Mouse (Mus musculus) heart, embryonic 15.5 days (tissue): ENCODE measurements around the gene Stt3b. TPM values are rescaled to one million over a fixed set of nuclear protein-coding genes. Genes with fewer than 3 reads are reported as not detected.

Experiments used
- ATAC-seq: fragments of 200-750 bp; cut with Nextera tagmentation; replicated peaks from 2 replicates; pipeline ENCODE4 v1.8.0; 2017; ENCODE audit warnings: low read depth, moderate TSS enrichment; ENCODE audit not compliant: insufficient number of reproducible peaks, insufficient read depth, low FRiP score
- H3K27ac ChIP-seq: fragments of 300-500 bp; sonication (generic); 2 replicates; pipeline ENCODE4 v1.5.1; 2015; ENCODE audit warnings: mild to moderate bottlenecking, inconsistent platforms
- H3K27me3 ChIP-seq: fragments of 300-500 bp; sonication (generic); 2 replicates; pipeline ENCODE4 v1.6.1; 2015; ENCODE audit warnings: inconsistent platforms
- H3K36me3 ChIP-seq: fragments of 300-500 bp; sonication (generic); 2 replicates; pipeline ENCODE4 v1.6.1; 2015; ENCODE audit warnings: mild to moderate bottlenecking, inconsistent platforms
- H3K4me1 ChIP-seq: fragments of 300-500 bp; sonication (generic); replicated peaks from 2 replicates; pipeline ENCODE4 v1.6.1; 2015; ENCODE audit warnings: inconsistent platforms
- H3K4me2 ChIP-seq: fragments of 300-500 bp; sonication (generic); 2 replicates; pipeline ENCODE4 v1.6.1; 2015; ENCODE audit warnings: inconsistent platforms, mild to moderate bottlenecking, moderate library complexity
- H3K4me3 ChIP-seq: fragments of 300-500 bp; sonication (generic); 2 replicates; pipeline ENCODE4 v1.5.1; 2015; ENCODE audit warnings: mild to moderate bottlenecking, inconsistent platforms
- H3K9ac ChIP-seq: fragments of 300-500 bp; sonication (generic); 2 replicates; pipeline ENCODE4 v1.6.1; 2015; ENCODE audit warnings: mild to moderate bottlenecking, inconsistent platforms
- H3K9me3 ChIP-seq: fragments of 300-500 bp; sonication (generic); replicated peaks from 2 replicates; pipeline ENCODE4 v1.6.1; 2016; ENCODE audit warnings: inconsistent platforms
- WGBS: fragments of 180-500 bp; shearing (Covaris S2); methylation state at CpG from one replicate; pipeline ENCODE4 v1.1.7; 2015; ENCODE audit warnings: mixed read lengths; 5-methylcytosine and 5-hydroxymethylcytosine counted together
- polyA plus RNA-seq: library from polyadenylated mRNA; unstranded; fragments of >200 nt; fragmentation: Nextera tagmentation; extraction: Ambion mirVana; gene quantifications from 2 replicates; pipeline ENCODE4 v1.2.1, GENCODE M21; 2015

Gene Stt3b
- polyA plus RNA-seq, 1 experiment from 2014 or later: 64.0 TPM

DNA sequence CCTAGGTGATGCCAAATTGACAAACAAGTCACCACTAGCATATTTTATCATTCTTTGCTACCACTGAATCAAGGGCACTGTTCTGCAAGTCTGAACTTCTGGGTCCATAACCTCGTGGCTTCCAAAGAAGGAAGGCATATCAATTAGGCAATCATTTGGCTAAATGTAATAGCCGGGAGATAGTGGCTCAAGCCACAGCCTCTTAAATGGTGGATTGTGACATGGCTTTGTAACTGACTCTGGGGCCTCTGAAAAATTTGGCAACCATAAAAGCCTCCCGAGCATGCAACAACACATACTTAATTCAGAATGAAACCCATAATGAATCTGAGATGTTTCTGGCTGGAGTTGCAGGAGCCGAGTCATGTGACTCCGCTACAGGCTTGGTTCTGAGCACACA lies 6.8 kb upstream of the Stt3b start:
- no peak overlapping the region for H3K27ac ChIP-seq
- no peaks in the 10 kb centered on the region for H3K9me3 ChIP-seq
- no peak for ATAC-seq
- H3K27me3 ChIP-seq: no peaks in the 10 kb centered on the region
- no peak overlapping the region for H3K9ac ChIP-seq
- no peak overlapping the region for H3K4me2 ChIP-seq
- H3K36me3 ChIP-seq: no peaks in the 10 kb centered on the region
- H3K4me1 ChIP-seq: no peaks in the 10 kb centered on the region
- WGBS: 89% methylated on average over 5 of the region's 5 CpGs
- H3K4me3 ChIP-seq: no peak overlapping the region

GRCm38 (mm10) chr9:115314556-115314955 lies 4.3 kb upstream of the Stt3b start:
- WGBS: 11% methylated on average over 10 of the region's 10 CpGs

DNA sequence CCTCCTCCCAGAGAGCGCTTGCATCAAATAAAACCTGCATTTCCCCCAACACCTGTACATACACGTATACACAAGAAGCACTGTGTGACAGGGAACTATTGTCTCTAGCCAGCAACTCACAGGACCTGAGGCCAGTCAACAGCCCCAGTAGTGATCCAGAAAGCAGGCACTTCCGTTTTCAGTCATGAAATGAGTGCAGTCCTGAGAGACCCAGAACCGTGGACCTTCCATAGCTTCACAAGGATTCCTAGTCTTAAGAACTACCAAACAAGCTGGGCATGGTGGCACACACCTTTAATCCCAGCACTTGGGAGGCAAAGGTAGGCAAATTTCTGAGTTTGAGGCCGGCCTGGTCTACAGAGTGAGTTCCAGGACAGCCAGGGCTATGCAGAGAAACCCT lies 3.6 kb upstream of the Stt3b start:
- Histone ChIP-seq H3K4me3 (no peak overlapping the region), H3K9me3 (no peaks in the 10 kb centered on the region), H3K4me1 (0 out of 2 replicates have a peak, but pooled peaks cover 4% of the 10 kb centered on the region), H3K27me3 (no peaks in the 10 kb centered on the region), H3K27ac (no peak overlapping the region), H3K9ac (no peak overlapping the region), H3K4me2 (no peak overlapping the region), H3K36me3 (no peaks in the 10 kb centered on the region)
- ATAC-seq: no peak
- WGBS: 83% methylated on average over 5 of the region's 5 CpGs

More at GRCm38 (mm10) chr9:115314556-115314955, 4.3 kb upstream of the Stt3b start:
- Histone ChIP-seq H3K4me2 (peak overlapping the region; percentile 37), H3K4me1 (0 out of 2 replicates have a peak, but pooled peaks cover 4% of the 10 kb centered on the region), H3K27ac (no peak overlapping the region), H3K4me3 (peak overlapping the region; percentile 20), H3K27me3 (no peaks in the 10 kb centered on the region), H3K9me3 (no peaks in the 10 kb centered on the region), H3K36me3 (no peaks in the 10 kb centered on the region), H3K9ac (no peak overlapping the region)
- no peak for ATAC-seq

GRCm38 (mm10) chr9:115311223-115311520 lies 951 bp upstream of the Stt3b start:
- no peak for ATAC-seq
- 14% methylated on average over 5 of the region's 5 CpGs for WGBS
- no peaks in the 10 kb centered on the region for H3K27me3 ChIP-seq

DNA sequence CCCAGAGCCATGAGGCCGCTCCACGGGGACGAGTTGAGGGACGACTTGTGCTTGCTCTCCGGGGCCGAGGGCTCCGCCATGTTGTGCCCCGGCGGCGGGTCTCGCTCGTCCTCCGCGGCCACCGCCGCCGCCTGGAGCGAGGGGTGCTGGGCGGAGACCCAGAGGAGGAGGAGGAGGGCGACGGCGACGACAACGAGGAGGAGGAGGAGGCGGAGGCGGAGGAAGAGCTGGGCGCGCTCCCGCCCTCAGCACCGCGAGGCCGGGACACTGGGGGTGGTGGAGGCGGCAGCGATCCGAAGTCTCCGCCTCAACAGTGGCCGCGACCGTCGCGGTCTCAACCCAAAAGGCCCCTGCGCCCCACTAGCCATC lies 260 bp downstream of the Stt3b start:
- no peaks in the 10 kb centered on the region for H3K36me3 ChIP-seq
- H3K9ac ChIP-seq: peak overlapping the region; percentile 95
- H3K27ac ChIP-seq: peak overlapping the region; percentile 97
- peak; percentile 79 for ATAC-seq
- no peaks in the 10 kb centered on the region for H3K9me3 ChIP-seq
- no peaks in the 10 kb centered on the region for H3K27me3 ChIP-seq
- peak overlapping the region; percentile 72 for H3K4me3 ChIP-seq
- peak overlapping the region; percentile 60 for H3K4me2 ChIP-seq
- H3K4me1 ChIP-seq: peaks cover 26% of the 10 kb centered on the region
- WGBS: under 1% methylated on average over 23 of the region's 42 CpGs

More at GRCm38 (mm10) chr9:115311223-115311520, 951 bp upstream of the Stt3b start:
- peak overlapping the region; percentile 69 for H3K4me2 ChIP-seq
- H3K27ac ChIP-seq: peak overlapping the region; percentile 98
- no peaks in the 10 kb centered on the region for H3K36me3 ChIP-seq
- peak overlapping the region; percentile 68; the same call in 1 of the 2 replicates for H3K9ac ChIP-seq
- no peaks in the 10 kb centered on the region for H3K9me3 ChIP-seq
- peaks cover 20% of the 10 kb centered on the region for H3K4me1 ChIP-seq
- H3K4me3 ChIP-seq: peak overlapping the region; percentile 72

DNA sequence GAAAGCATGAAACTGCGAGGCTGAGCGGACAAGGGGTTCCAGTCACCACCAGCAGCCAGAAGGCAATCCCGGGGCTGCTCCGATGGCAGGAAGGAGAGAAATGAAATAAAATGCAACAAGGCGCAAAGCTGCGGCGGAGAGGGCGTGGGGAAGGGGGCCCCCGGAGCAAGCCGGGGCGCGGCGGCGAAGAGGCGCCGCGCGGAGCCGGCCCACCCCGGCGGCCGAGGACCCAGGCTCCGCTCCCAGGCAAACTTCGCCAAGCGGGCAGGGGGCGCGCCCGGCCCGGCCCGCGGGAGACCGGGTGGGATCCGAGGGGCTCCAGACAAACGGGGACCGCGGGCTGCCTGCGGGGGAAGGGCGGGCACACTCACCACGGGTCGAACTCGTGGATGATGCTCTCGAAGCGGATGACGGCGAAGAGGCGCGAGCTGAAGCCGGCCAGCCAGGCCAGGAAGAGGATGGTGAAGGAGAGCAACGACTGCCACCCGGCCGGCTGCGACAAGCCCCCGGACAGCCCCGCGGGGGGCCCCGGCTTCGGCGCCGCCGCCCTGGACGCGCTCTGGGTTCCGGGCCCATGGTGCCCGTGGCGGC lies 745 bp downstream of the Stt3b start:
- peak overlapping the region; percentile 72 for H3K4me3 ChIP-seq

GRCm38 (mm10) chr9:115308941-115309380 lies 1.3 kb downstream of the Stt3b start:
- ATAC-seq: no peak
- Histone ChIP-seq H3K36me3 (no peaks in the 10 kb centered on the region), H3K27ac (peak overlapping the region; percentile 97), H3K27me3 (no peaks in the 10 kb centered on the region), H3K9me3 (no peaks in the 10 kb centered on the region), H3K4me3 (peak overlapping the region; percentile 72), H3K4me1 (peaks cover 30% of the 10 kb centered on the region), H3K4me2 (peak overlapping the region; percentile 60), H3K9ac (peak overlapping the region; percentile 95)
- under 1% methylated on average over 18 of the region's 18 CpGs for WGBS

More for the DNA sequence above, 745 bp downstream of the Stt3b start:
- Histone ChIP-seq H3K4me1 (peaks cover 30% of the 10 kb centered on the region), H3K27me3 (no peaks in the 10 kb centered on the region), H3K4me2 (peak overlapping the region; percentile 60), H3K36me3 (no peaks in the 10 kb centered on the region), H3K9me3 (no peaks in the 10 kb centered on the region), H3K27ac (peak overlapping the region; percentile 97), H3K9ac (peak overlapping the region; percentile 95)
- no peak for ATAC-seq
- under 1% methylated on average over 53 of the region's 65 CpGs for WGBS

DNA sequence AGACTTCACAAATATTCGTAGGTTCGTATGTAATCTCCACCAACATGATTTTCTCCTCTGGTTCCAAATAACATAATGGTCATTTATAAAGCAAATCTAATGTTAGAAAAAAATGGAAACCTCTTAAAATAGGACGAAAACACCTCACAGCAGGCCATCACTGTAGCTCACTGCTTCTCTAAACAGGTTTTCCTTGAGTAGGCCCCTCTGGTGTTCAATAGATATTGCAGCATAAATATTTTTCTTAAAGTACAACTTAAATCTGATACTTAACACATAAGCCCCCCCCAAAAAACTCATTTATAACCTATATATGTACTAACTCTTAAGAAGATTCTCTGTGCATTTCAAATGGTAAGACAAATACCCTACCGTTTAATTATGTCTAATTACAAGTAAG lies 1.8 kb downstream of the Stt3b start:
- Histone ChIP-seq H3K4me3 (peak overlapping the region; percentile 72), H3K27ac (peak overlapping the region; percentile 97), H3K9me3 (no peaks in the 10 kb centered on the region), H3K9ac (peak overlapping the region; percentile 95), H3K4me1 (peaks cover 32% of the 10 kb centered on the region), H3K27me3 (no peaks in the 10 kb centered on the region), H3K4me2 (peak overlapping the region; percentile 60), H3K36me3 (no peaks in the 10 kb centered on the region)
- 9% methylated on average over 4 of the region's 4 CpGs for WGBS
- ATAC-seq: no peak

DNA sequence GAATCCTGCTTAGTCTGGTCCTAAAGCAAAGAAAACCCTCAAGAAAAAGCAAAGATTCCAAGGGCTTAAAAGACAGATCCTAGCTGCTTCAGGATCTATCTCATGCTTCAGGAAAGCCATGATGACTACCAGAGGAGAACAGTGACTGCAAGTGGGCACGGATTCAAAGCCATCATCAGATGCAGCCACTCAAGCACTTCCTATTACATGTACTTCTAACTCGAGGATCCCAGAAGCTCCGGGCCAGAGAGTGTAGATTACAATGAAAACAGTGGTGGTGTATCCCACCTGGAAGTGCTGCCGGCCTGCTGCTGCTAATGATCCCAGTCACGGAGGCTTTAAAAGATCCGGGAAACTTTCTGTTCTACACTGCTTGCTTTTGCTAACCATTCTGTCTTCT lies 4.0 kb downstream of the Stt3b start:
- Histone ChIP-seq H3K4me1 (peaks cover 44% of the 10 kb centered on the region), H3K27me3 (no peaks in the 10 kb centered on the region), H3K9ac (0 out of 2 replicates have a peak overlapping the region, but pooled peaks have one; percentile 7), H3K4me2 (peak overlapping the region; percentile 60), H3K9me3 (no peaks in the 10 kb centered on the region), H3K4me3 (peak overlapping the region; percentile 72), H3K27ac (no peak overlapping the region), H3K36me3 (no peaks in the 10 kb centered on the region)
- 9% methylated on average over 6 of the region's 6 CpGs for WGBS
- no peak for ATAC-seq

DNA sequence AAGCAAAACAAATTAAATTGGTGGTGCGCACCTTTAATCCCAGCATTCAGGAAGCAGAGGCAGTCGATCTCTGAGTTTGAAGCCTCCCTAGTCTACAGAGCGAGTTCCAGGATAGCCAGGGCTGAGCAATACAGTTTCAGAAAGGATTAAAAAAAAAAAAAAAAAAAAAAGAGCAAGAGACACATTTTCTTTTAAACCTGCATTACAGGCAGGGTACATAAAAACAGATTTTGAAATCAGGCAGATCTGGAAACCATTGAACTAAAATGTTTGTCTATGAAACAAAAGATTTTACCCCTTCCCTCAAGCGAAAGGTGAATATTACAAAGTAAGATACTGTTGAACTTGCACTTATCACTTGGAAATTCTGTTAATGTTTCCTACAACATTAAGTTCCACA lies 6.1 kb downstream of the Stt3b start:
- Histone ChIP-seq H3K4me2 (no peak overlapping the region), H3K27me3 (no peaks in the 10 kb centered on the region), H3K4me1 (peaks cover 51% of the 10 kb centered on the region), H3K36me3 (no peaks in the 10 kb centered on the region), H3K9ac (no peak overlapping the region), H3K9me3 (no peaks in the 10 kb centered on the region), H3K4me3 (no peak overlapping the region), H3K27ac (no peak overlapping the region)
- ATAC-seq: no peak
- WGBS: 77% methylated on average over 4 of the region's 4 CpGs

DNA sequence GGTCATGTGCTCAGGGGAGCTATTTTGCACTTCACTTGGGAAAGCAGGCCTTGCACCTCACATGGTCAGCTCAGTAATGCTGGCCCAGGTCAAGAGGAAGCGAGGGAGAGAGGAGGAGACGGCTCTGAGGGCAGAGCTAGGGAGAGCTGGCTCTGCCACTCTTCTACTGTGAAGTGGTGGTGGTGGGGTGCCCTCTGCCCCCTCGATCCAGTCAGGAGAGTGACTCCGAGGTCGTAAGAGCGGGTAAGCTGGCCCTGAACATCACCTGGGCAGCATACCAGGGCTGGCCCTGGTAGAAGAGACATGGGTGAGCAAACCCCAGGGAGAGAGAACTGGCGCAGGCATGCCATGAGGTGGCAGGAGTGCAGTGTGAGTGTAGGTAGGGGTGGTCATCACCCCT lies 8.6 kb downstream of the Stt3b start:
- 72% methylated on average over 7 of the region's 7 CpGs for WGBS
- no peak overlapping the region for H3K9ac ChIP-seq
- no peaks in the 10 kb centered on the region for H3K36me3 ChIP-seq
- 0 out of 2 replicates have a peak, but pooled peaks have one; percentile 50 for ATAC-seq
- H3K27me3 ChIP-seq: no peaks in the 10 kb centered on the region
- no peak overlapping the region for H3K27ac ChIP-seq
- H3K4me2 ChIP-seq: no peak overlapping the region
- H3K4me1 ChIP-seq: peaks cover 49% of the 10 kb centered on the region
- H3K9me3 ChIP-seq: no peaks in the 10 kb centered on the region
- H3K4me3 ChIP-seq: no peak overlapping the region

GRCm38 (mm10) chr9:115301002-115301579 lies 9.1 kb downstream of the Stt3b start:
- Histone ChIP-seq H3K4me1 (peaks cover 49% of the 10 kb centered on the region), H3K9me3 (no peaks in the 10 kb centered on the region), H3K9ac (no peak overlapping the region), H3K27me3 (no peaks in the 10 kb centered on the region), H3K27ac (no peak overlapping the region), H3K36me3 (no peaks in the 10 kb centered on the region), H3K4me2 (no peak overlapping the region), H3K4me3 (no peak overlapping the region)
- no peak for ATAC-seq
- 84% methylated on average over 6 of the region's 6 CpGs for WGBS
